Mouse (Mus musculus): Measurements from ENCODE around the gene Gabrg3. TPM values are rescaled to one million over a fixed set of nuclear protein-coding genes. Genes with fewer than 3 reads are reported as not detected.

Gabrg3 gene
- total RNA-seq, 1 experiment, result 0.27 TPM

DNA sequence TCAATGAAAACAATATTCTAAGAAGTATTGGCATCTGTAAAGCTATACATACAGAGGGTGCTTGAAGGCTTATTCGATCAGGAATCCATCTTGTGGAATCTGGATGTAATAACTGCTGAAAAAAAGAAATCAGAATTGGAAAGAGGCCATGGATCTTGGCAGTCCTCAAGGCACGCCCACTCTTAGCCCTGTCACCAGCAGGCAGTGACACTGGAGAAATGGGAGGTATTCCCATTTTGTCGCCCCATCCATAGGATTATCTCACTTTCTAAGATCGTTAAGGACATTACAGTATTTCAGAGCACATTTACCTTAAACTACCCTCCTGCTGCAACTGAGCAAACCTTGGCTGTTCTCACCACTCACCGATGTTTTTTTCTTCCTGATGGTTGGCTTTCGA, 657.8 kb downstream of the Gabrg3 start:
- Histone ChIP-seq H3K27ac (ENCODE audit: insufficient read depth, low read depth, low read length, poor library complexity, severe bottlenecking) (no peak overlapping the region), H3K4me1 (ENCODE audit: control insufficient read depth in 2 of 2, insufficient read depth in 2 of 2, low read length in 2 of 2, poor library complexity in 1 of 2) (no peaks in the 10 kb centered on the region), H3K9me3 (ENCODE audit: control insufficient read depth, insufficient read depth, low read depth, low read length) (no peaks in the 10 kb centered on the region), H3K36me3 (ENCODE audit: control insufficient read depth, insufficient read depth, low read length, poor library complexity, severe bottlenecking) (no peaks in the 10 kb centered on the region), H3K4me3 (ENCODE audit: insufficient read depth in 1 of 2, low read depth in 1 of 2, low read length in 2 of 2, poor library complexity in 1 of 2, severe bottlenecking in 1 of 2) (no peak overlapping the region), H3K9ac (ENCODE audit: insufficient read depth, low read depth, low read length, poor library complexity, severe bottlenecking) (no peak overlapping the region)
- TF ChIP-seq ZNF384 (IDR thresholded peaks at IDR 0.05; ENCODE audit: low read depth, low read length) (no peak), ZC3H11A (IDR thresholded peaks at IDR 0.05; ENCODE audit: borderline replicate concordance, low read depth, low read length) (no peak), MAFK (IDR thresholded peaks at IDR 0.05; ENCODE audit: insufficient read depth, low read depth, low read length) (no peak)
- DNase-seq (ENCODE audit: low read depth, low spot score), result no peak
- in situ Hi-C loops (cut with MboI; ENCODE audit: low sequenced_read_pairs in 2 of 2, unreplicated experiment in 2 of 2), result no loop called here

Other genes starting within 250 kb of the Gabrg3 start
- gene Gabrb3, start 32.5 kb upstream of the Gabrg3 start, total RNA-seq (2012; rRNA removed), result 4.9 and 6.4 TPM in 2 replicates
- 0.48 and 0.49 TPM in 2 replicates for gene Gabra5, start 122.9 kb upstream of the Gabrg3 start, total RNA-seq (2012; rRNA removed)

Data from ES-E14 (cell line).